Mouse (Mus musculus): ENCODE results near the gene Ceacam18. TPM values are rescaled to one million over a fixed set of nuclear protein-coding genes. Genes with fewer than 3 reads are reported as not detected.

Ceacam18 gene
- polyA plus RNA-seq (2015; fragmentation: Nextera tagmentation; extraction: Ambion mirVana), result 0.17 and 0.32 TPM in 2 replicates

GRCm38 (mm10) chr7:43634500-43634899, at the start of gene Ceacam18:
TSS of gene Ceacam18 (plus strand) at chr7:43634707.

GRCm38 (mm10) chr7:43606896-43607742, 27.4 kb upstream of the Ceacam18 start, which contains the start of gene Zfp819:
TSS of gene Zfp819 (plus strand) at chr7:43607169.

GRCm38 (mm10) chr7:43660002-43660401, 25.5 kb downstream of the Ceacam18 start, which contains the start of gene Siglece:
TSS of gene Siglece (minus strand) at chr7:43660161.

GRCm38 (mm10) chr7:43671809-43672580, 37.5 kb downstream of the Ceacam18 start, which contains the start of gene Ctu1:
TSS of gene Ctu1 (plus strand) at chr7:43672016.

GRCm38 (mm10) chr7:43690118-43690517, 55.6 kb downstream of the Ceacam18 start, which contains the start of gene Klk14:
TSS of gene Klk14 (plus strand) at chr7:43690418.

Other genes with a start within 250 kb of the Ceacam18 start
- 4.9 and 6.5 TPM in 2 replicates for gene Siglecg, start 226.5 kb upstream of the Ceacam18 start, polyA plus RNA-seq (2015; fragmentation: Nextera tagmentation; extraction: Ambion mirVana)
- not detected in 2 replicates for gene Lim2, start 207.0 kb upstream of the Ceacam18 start, polyA plus RNA-seq (2015; fragmentation: Nextera tagmentation; extraction: Ambion mirVana)
- 33.2 and 49.1 TPM in 2 replicates for gene Nkg7, start 197.6 kb upstream of the Ceacam18 start, polyA plus RNA-seq (2015; fragmentation: Nextera tagmentation; extraction: Ambion mirVana)
- gene Cldnd2, start 193.9 kb upstream of the Ceacam18 start, polyA plus RNA-seq (2015; fragmentation: Nextera tagmentation; extraction: Ambion mirVana), result not detected in 2 replicates
- gene Etfb, start 190.6 kb upstream of the Ceacam18 start, polyA plus RNA-seq (2015; fragmentation: Nextera tagmentation; extraction: Ambion mirVana), result 261 and 295 TPM in 2 replicates
- not detected in 2 replicates for gene Gm45233, start 190.6 kb upstream of the Ceacam18 start, polyA plus RNA-seq (2015; fragmentation: Nextera tagmentation; extraction: Ambion mirVana)
- 3.4 and 5.6 TPM in 2 replicates for gene Vsig10l, start 171.6 kb upstream of the Ceacam18 start, polyA plus RNA-seq (2015; fragmentation: Nextera tagmentation; extraction: Ambion mirVana)
- gene Iglon5, start 144.6 kb upstream of the Ceacam18 start, polyA plus RNA-seq (2015; fragmentation: Nextera tagmentation; extraction: Ambion mirVana), result not detected in 2 replicates
- not detected in 2 replicates for gene 4931406B18Rik, start 128.8 kb upstream of the Ceacam18 start, polyA plus RNA-seq (2015; fragmentation: Nextera tagmentation; extraction: Ambion mirVana)
- gene Cd33, start 90.3 kb upstream of the Ceacam18 start, polyA plus RNA-seq (2015; fragmentation: Nextera tagmentation; extraction: Ambion mirVana), result 20.9 and 29.8 TPM in 2 replicates
- gene Zfp658, start 72.5 kb upstream of the Ceacam18 start, polyA plus RNA-seq (2015; fragmentation: Nextera tagmentation; extraction: Ambion mirVana), result 0.84 and 0.99 TPM in 2 replicates
- gene Zfp719, start 55.1 kb upstream of the Ceacam18 start, polyA plus RNA-seq (2015; fragmentation: Nextera tagmentation; extraction: Ambion mirVana), result 1.9 and 2.9 TPM in 2 replicates
- not detected in 2 replicates for gene Zfp819, start 27.5 kb upstream of the Ceacam18 start, polyA plus RNA-seq (2015; fragmentation: Nextera tagmentation; extraction: Ambion mirVana)
- 11.6 and 13.4 TPM in 2 replicates for gene Siglece, start 25.5 kb downstream of the Ceacam18 start, polyA plus RNA-seq (2015; fragmentation: Nextera tagmentation; extraction: Ambion mirVana)
- gene Ctu1, start 37.3 kb downstream of the Ceacam18 start, polyA plus RNA-seq (2015; fragmentation: Nextera tagmentation; extraction: Ambion mirVana), result 6.1 and 6.5 TPM in 2 replicates
- not detected in 2 replicates for gene Klk14, start 55.7 kb downstream of the Ceacam18 start, polyA plus RNA-seq (2015; fragmentation: Nextera tagmentation; extraction: Ambion mirVana)
- gene Klk13, start 77.9 kb downstream of the Ceacam18 start, polyA plus RNA-seq (2015; fragmentation: Nextera tagmentation; extraction: Ambion mirVana), result 0.21 TPM in 1 of 2 replicates, not detected in the other
- gene Klk12, start 134.2 kb downstream of the Ceacam18 start, polyA plus RNA-seq (2015; fragmentation: Nextera tagmentation; extraction: Ambion mirVana), result not detected in 2 replicates
- not detected in 2 replicates for gene Klk11, start 139.9 kb downstream of the Ceacam18 start, polyA plus RNA-seq (2015; fragmentation: Nextera tagmentation; extraction: Ambion mirVana)
- gene Klk10, start 146.3 kb downstream of the Ceacam18 start, polyA plus RNA-seq (2015; fragmentation: Nextera tagmentation; extraction: Ambion mirVana), result 2.0 and 2.6 TPM in 2 replicates
- not detected in 2 replicates for gene Klk9, start 157.2 kb downstream of the Ceacam18 start, polyA plus RNA-seq (2015; fragmentation: Nextera tagmentation; extraction: Ambion mirVana)
- 5.9 and 6.4 TPM in 2 replicates for gene Klk8, start 162.9 kb downstream of the Ceacam18 start, polyA plus RNA-seq (2015; fragmentation: Nextera tagmentation; extraction: Ambion mirVana)
- not detected in 2 replicates for gene Klk7, start 176.6 kb downstream of the Ceacam18 start, polyA plus RNA-seq (2015; fragmentation: Nextera tagmentation; extraction: Ambion mirVana)
- gene Klk6, start 189.8 kb downstream of the Ceacam18 start, polyA plus RNA-seq (2015; fragmentation: Nextera tagmentation; extraction: Ambion mirVana), result not detected in 2 replicates
- gene Klk5, start 207.3 kb downstream of the Ceacam18 start, polyA plus RNA-seq (2015; fragmentation: Nextera tagmentation; extraction: Ambion mirVana), result not detected in 2 replicates
- gene Klk4, start 246.5 kb downstream of the Ceacam18 start, polyA plus RNA-seq (2015; fragmentation: Nextera tagmentation; extraction: Ambion mirVana), result not detected in 2 replicates